Mouse (Mus musculus) embryonic facial prominence, embryonic 10.5 days (tissue): ENCODE measurements around the gene Capn8. TPM values are rescaled to one million over a fixed set of nuclear protein-coding genes. Genes with fewer than 3 reads are reported as not detected.

Experiments used
- DNase-seq: peaks from one replicate; pipeline ENCODE4 v3.0.0-alpha.2; 2017; ENCODE audit warnings: low spot score
- H3K27ac ChIP-seq: fragments of 300-500 bp; sonication (generic); replicated peaks from 2 replicates; pipeline ENCODE4 v1.5.1; 2016; ENCODE audit warnings: mild to moderate bottlenecking
- H3K27me3 ChIP-seq: fragments of 300-500 bp; sonication (generic); replicated peaks from 2 replicates; pipeline ENCODE4 v1.6.1; 2016; ENCODE audit warnings: low read depth, mild to moderate bottlenecking; ENCODE audit not compliant: poor library complexity, severe bottlenecking
- H3K36me3 ChIP-seq: fragments of 300-500 bp; sonication (generic); replicated peaks from 2 replicates; pipeline ENCODE4 v1.6.1; 2016; ENCODE audit warnings: mild to moderate bottlenecking, moderate library complexity
- H3K4me1 ChIP-seq: fragments of 300-500 bp; sonication (generic); 2 replicates; pipeline ENCODE4 v1.6.1; 2016
- H3K4me3 ChIP-seq: fragments of 300-500 bp; sonication (generic); 2 replicates; pipeline ENCODE4 v1.5.1; 2016; ENCODE audit warnings: mild to moderate bottlenecking, moderate library complexity
- H3K9me3 ChIP-seq: fragments of 300-500 bp; sonication (generic); 2 replicates; pipeline ENCODE4 v1.6.1; 2016; ENCODE audit warnings: mild to moderate bottlenecking
- WGBS: fragments of 180-500 bp; shearing (Covaris S2); methylation state at CpG from one replicate; pipeline ENCODE4 v1.1.7; 2016; 5-methylcytosine and 5-hydroxymethylcytosine counted together
- polyA plus RNA-seq: library from polyadenylated mRNA; unstranded; fragments of >200 nt; fragmentation: Nextera tagmentation; extraction: Ambion mirVana; gene quantifications from 2 replicates; pipeline ENCODE4 v1.2.1, GENCODE M21; 2016

Gene Capn8
- polyA plus RNA-seq, 1 experiment from 2014 or later, result not detected

GRCm38 (mm10) chr1:182675346-182675745 is 110.5 kb downstream of the Capn8 start:
- Histone ChIP-seq H3K4me1 (peaks cover 38% of the 10 kb centered on the region), H3K36me3 (no peaks in the 10 kb centered on the region), H3K4me3 (no peak overlapping the region), H3K27ac (no peak overlapping the region), H3K27me3 (no peaks in the 10 kb centered on the region), H3K9me3 (no peaks in the 10 kb centered on the region)
- WGBS, result 83% methylated on average over 8 of the region's 8 CpGs
- no peak for DNase-seq

- Histone ChIP-seq H3K4me3 (no peak overlapping the region), H3K27ac (no peak overlapping the region), H3K9me3 (no peaks in the 10 kb centered on the region), H3K4me1 (peaks cover 32% of the 10 kb centered on the region), H3K36me3 (no peaks in the 10 kb centered on the region), H3K27me3 (no peaks in the 10 kb centered on the region)
- no peak for DNase-seq
- WGBS, result 94% methylated on average over 17 of the region's 17 CpGs
Observed at GRCm38 (mm10) chr1:182678151-182678550, 113.3 kb downstream of the Capn8 start.

- no peaks in the 10 kb centered on the region for H3K36me3 ChIP-seq
- peak overlapping the region; percentile 42 for H3K27ac ChIP-seq
- H3K4me3 ChIP-seq, result no peak overlapping the region
- no peaks in the 10 kb centered on the region for H3K9me3 ChIP-seq
- peaks cover 32% of the 10 kb centered on the region for H3K4me1 ChIP-seq
- no peak for DNase-seq
- no peaks in the 10 kb centered on the region for H3K27me3 ChIP-seq
- WGBS, result 59% methylated on average over 3 of the region's 3 CpGs
Observed at GRCm38 (mm10) chr1:182679169-182679568, 114.4 kb downstream of the Capn8 start.

- H3K27me3 ChIP-seq, result no peaks in the 10 kb centered on the region
- peaks cover 32% of the 10 kb centered on the region for H3K4me1 ChIP-seq
- H3K9me3 ChIP-seq, result no peaks in the 10 kb centered on the region
- WGBS, result 61% methylated on average over 7 of the region's 7 CpGs
- peak overlapping the region; percentile 42 for H3K27ac ChIP-seq
- H3K4me3 ChIP-seq, result no peak overlapping the region
- no peaks in the 10 kb centered on the region for H3K36me3 ChIP-seq
- DNase-seq, result peak; percentile 42
Observed at GRCm38 (mm10) chr1:182679582-182679981, 114.8 kb downstream of the Capn8 start.

Other genes with a start within 250 kb of the Capn8 start
- 21.3 and 21.4 TPM in 2 replicates for gene Fbxo28, start 223.4 kb upstream of the Capn8 start, polyA plus RNA-seq
- 34.1 and 35.6 TPM in 2 replicates for gene Trp53bp2, start 155.8 kb upstream of the Capn8 start, polyA plus RNA-seq
- 75.1 and 84.8 TPM in 2 replicates for gene Capn2, start 47.4 kb upstream of the Capn8 start, polyA plus RNA-seq
- gene Ccdc185, start 184.2 kb downstream of the Capn8 start, polyA plus RNA-seq, result not detected in 2 replicates
- gene Susd4, start 198.9 kb downstream of the Capn8 start, polyA plus RNA-seq, result 13.5 and 14.9 TPM in 2 replicates